Mouse (Mus musculus) olfactory bulb, adult 2 months (tissue): ENCODE data around the gene Lamtor2. TPM values are rescaled to one million over a fixed set of nuclear protein-coding genes. Genes with fewer than 3 reads are reported as not detected.
"Not testable (repeated sequence)": the region's sequence is repeated elsewhere in the genome, so short reads cannot be mapped to it uniquely, and the experiment has no call there.

Source experiments
- H3K27ac ChIP-seq: fragments of 200-500 bp; 2 replicates; pipeline ENCODE4 v1.5.1; 2012; ENCODE audit warnings: low read depth, low read length; ENCODE audit not compliant: insufficient read depth
- H3K4me1 ChIP-seq: fragments of 200-500 bp; 2 replicates; pipeline ENCODE4 v1.6.1; 2012; ENCODE audit warnings: low read length; ENCODE audit not compliant: control insufficient read depth, insufficient read depth
- H3K4me3 ChIP-seq: fragments of 200-500 bp; 2 replicates; pipeline ENCODE4 v1.5.1; 2012; ENCODE audit warnings: mild to moderate bottlenecking, low read depth, low read length, moderate library complexity; ENCODE audit not compliant: insufficient read depth
- CTCF ChIP-seq: fragments of 200-500 bp; IDR thresholded peaks from 2 replicates; pipeline ENCODE4 v1.5.1; 2012; ENCODE audit warnings: low read depth, mild to moderate bottlenecking, low read length, moderate library complexity; ENCODE audit not compliant: insufficient read depth
- POLR2A ChIP-seq: fragments of 200-500 bp; IDR thresholded peaks from 2 replicates; pipeline ENCODE4 v1.6.1; 2012; ENCODE audit warnings: mild to moderate bottlenecking, low read depth, low read length, moderate library complexity; ENCODE audit not compliant: insufficient read depth
- WGBS: fragments of 180-500 bp; shearing (Covaris S2); methylation state at CpG from one replicate; pipeline ENCODE4 v1.1.7; 2018; 5-methylcytosine and 5-hydroxymethylcytosine counted together
- polyA plus RNA-seq: library from polyadenylated mRNA; stranded (reverse); fragments of >200 nt; gene quantifications from 2 replicates; pipeline ENCODE4 v1.2.4, GENCODE M21; 2012; ENCODE audit warnings: low replicate concordance; ENCODE audit not compliant: missing spikeins, insufficient read depth, insufficient read length

The Lamtor2 gene
- polyA plus RNA-seq, 1 experiment, result not detected

DNA sequence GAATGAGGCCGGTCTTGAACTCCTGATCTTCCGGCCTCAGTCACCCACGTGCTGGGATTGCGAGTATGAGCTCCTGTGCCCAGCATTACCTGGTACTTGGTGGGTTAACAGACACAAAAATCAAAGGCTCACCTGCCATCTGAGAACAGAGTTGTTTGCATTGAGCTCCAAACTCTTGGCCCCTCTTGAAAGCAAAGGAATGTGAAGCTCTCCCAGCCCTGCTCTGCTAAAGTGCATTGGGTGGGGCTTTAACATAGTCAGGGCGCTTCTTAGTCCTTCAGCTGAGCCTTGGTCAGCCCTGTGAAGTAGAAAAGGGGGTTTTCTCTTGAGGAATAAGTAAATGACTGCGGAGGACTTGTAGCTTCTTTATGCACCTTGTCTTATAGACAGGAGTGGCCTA, 32.9 kb upstream of the Lamtor2 start:
- WGBS, result 98% methylated on average over 6 of the region's 6 CpGs
- Histone ChIP-seq H3K27ac (no peak overlapping the region), H3K4me1 (peaks cover 2% of the 10 kb centered on the region; the same call in 1 of the 2 replicates), H3K4me3 (no peak overlapping the region)
- no peak for TF ChIP-seq CTCF
- no peak for TF ChIP-seq POLR2A

DNA sequence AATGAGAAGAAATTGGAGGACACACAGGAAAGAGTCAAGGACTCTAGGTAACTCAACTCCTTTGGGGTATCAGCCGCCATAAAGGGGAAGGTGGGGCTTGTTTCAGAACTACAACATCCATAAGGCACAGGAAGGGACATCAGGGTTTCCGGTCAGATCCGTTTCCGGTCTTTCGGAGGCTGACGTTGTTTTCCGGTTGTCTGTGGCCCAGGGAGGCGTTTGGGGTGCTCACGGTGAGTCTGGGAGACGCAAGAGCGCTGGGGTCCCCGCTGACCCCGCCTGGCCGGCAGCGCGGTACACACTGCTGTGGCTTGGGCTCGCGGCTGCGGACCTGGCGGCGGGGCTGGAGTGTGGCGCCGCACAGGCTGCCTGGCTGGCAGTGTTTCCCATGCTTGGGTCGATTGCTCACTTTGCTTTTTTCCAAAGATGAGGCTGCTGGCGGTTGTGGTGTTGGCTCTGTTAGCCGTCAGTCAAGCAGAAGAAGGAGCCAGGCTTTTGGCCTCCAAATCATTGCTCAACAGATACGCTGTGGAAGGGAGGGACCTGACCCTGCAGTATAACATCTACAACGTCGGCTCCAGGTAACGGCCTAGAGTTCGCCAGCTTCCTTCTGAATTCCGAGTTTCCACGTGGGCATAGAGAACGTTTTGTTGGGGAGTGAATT, 26.7 kb upstream of the Lamtor2 start:
- no peak overlapping the region for H3K27ac ChIP-seq
- TF ChIP-seq CTCF (no peak), POLR2A (peak; percentile 71)
- H3K4me3 ChIP-seq, result peak overlapping the region; percentile 88
- under 1% methylated on average over 34 of the region's 34 CpGs for WGBS
- H3K4me1 ChIP-seq, result peaks cover 3% of the 10 kb centered on the region; the same call in 1 of the 2 replicates

GRCm38 (mm10) chr3:88578498-88579424, 25.9 kb upstream of the Lamtor2 start:
- H3K4me1 ChIP-seq, result peaks cover 3% of the 10 kb centered on the region; the same call in 1 of the 2 replicates
- H3K4me3 ChIP-seq, result no peak overlapping the region
- TF ChIP-seq POLR2A, result no peak
- no peak for TF ChIP-seq CTCF
- no peak overlapping the region for H3K27ac ChIP-seq
- WGBS, result 56% methylated on average over 8 of the region's 8 CpGs

- not testable (repeated sequence) for H3K4me3 ChIP-seq, H3K4me1 ChIP-seq, H3K27ac ChIP-seq
- WGBS, result 87% methylated on average over 5 of the region's 5 CpGs
These were observed 25.0 kb upstream of the Lamtor2 start for GRCm38 (mm10) chr3:88577846-88578245.

- H3K27ac ChIP-seq, result no peak within 1 kb of the TSS
- H3K4me1 ChIP-seq, result no peaks in the 10 kb centered on the region
- WGBS, result 83% methylated on average over 3 of the region's 3 CpGs
- no peak within 1 kb of the TSS for H3K4me3 ChIP-seq
- no peak for TF ChIP-seq CTCF
- no peak for TF ChIP-seq POLR2A
These were observed 22.7 kb upstream of the Lamtor2 start, which contains the start of gene Ssr2 for GRCm38 (mm10) chr3:88575540-88575939. TSS of gene Ssr2 (plus strand) at chr3:88575876.

DNA sequence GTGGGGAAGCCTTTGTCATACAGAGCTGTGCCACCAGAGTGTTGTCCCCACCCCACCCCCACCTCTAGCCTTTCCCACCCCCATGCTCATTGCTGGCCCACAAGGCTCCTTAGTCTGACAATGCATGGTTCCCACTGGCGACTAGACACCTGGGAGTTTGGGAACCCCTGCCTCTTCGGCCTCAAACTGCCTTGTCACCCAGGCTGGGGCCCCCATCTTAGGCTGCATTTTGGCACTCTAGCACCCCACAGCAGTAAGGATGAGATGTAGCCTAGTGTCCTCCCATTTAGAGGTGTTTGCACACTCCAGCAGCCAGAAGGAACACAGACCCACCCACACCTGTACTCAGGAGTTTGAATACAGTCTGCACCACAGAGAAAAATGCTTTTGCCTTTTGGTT, 20.9 kb upstream of the Lamtor2 start:
- Histone ChIP-seq H3K27ac (no peak overlapping the region), H3K4me3 (no peak overlapping the region), H3K4me1 (no peaks in the 10 kb centered on the region)
- TF ChIP-seq POLR2A (no peak), CTCF (no peak)
- WGBS, result 86% methylated on average over 2 of the region's 2 CpGs

GRCm38 (mm10) chr3:88572835-88573234, 20.0 kb upstream of the Lamtor2 start:
- no peak overlapping the region for H3K4me3 ChIP-seq
- no peak for TF ChIP-seq CTCF
- no peak for TF ChIP-seq POLR2A
- no peak overlapping the region for H3K27ac ChIP-seq
- no peaks in the 10 kb centered on the region for H3K4me1 ChIP-seq
- WGBS, result 80% methylated on average over 2 of the region's 2 CpGs

- Histone ChIP-seq H3K4me1 (no peaks in the 10 kb centered on the region), H3K4me3 (no peak overlapping the region), H3K27ac (no peak overlapping the region)
- WGBS, result 77% methylated on average over 1 of the region's 1 CpGs
- TF ChIP-seq CTCF (no peak), POLR2A (no peak)
These were observed 19.0 kb upstream of the Lamtor2 start for GRCm38 (mm10) chr3:88571856-88572255.

DNA sequence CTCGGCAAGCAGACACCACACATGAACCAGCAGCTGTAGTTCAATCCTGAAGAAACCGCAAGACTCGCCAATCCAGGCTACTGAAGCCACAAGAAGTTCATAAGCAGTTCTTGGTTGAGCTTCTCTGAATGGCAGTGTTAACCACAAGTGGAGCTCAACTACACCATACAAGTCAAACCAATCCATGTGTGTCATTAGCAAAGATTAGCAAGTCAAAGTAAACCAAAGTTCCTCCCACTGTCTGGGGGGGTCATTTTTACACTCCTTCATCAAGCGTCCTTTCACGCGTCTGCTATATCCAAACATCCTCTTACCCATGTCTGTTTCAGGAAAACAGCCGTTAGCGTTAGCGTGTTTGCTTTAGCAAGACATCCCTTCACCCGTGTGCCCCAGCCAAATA, 17.5 kb upstream of the Lamtor2 start:
- TF ChIP-seq POLR2A (no peak), CTCF (no peak)

More for the DNA sequence above, 17.5 kb upstream of the Lamtor2 start:
- Histone ChIP-seq H3K4me1 (no peaks in the 10 kb centered on the region), H3K27ac (no peak overlapping the region), H3K4me3 (no peak overlapping the region)
- 93% methylated on average over 10 of the region's 10 CpGs for WGBS
